Mouse (Mus musculus) lung, embryonic 16.5 days (tissue): ENCODE measurements around the gene Lsm7. TPM values are rescaled to one million over a fixed set of nuclear protein-coding genes. Genes with fewer than 3 reads are reported as not detected.

Experiments
- ATAC-seq: fragments of 200-750 bp; cut with Nextera tagmentation; 2 replicates; pipeline ENCODE4 v1.8.0; 2017; ENCODE audit warnings: low read depth, mild to moderate bottlenecking, moderate library complexity
- H3K27ac ChIP-seq: fragments of 300-500 bp; sonication (generic); 2 replicates; pipeline ENCODE4 v1.5.1; 2014; ENCODE audit warnings: mild to moderate bottlenecking, control low read depth, low read length
- H3K27me3 ChIP-seq: fragments of 300-500 bp; sonication (generic); 2 replicates; pipeline ENCODE4 v1.6.1; 2014; ENCODE audit warnings: low read depth, low read length, mixed read lengths; ENCODE audit not compliant: control insufficient read depth, insufficient read depth
- H3K36me3 ChIP-seq: fragments of 300-500 bp; sonication (generic); 2 replicates; pipeline ENCODE4 v1.6.1; 2014; ENCODE audit warnings: low read length; ENCODE audit not compliant: control insufficient read depth, insufficient read depth
- H3K4me1 ChIP-seq: fragments of 300-500 bp; sonication (generic); replicated peaks from 2 replicates; pipeline ENCODE4 v1.6.1; 2014; ENCODE audit warnings: low read length, mixed read lengths; ENCODE audit not compliant: control insufficient read depth, insufficient read depth
- H3K4me2 ChIP-seq: fragments of 300-500 bp; sonication (generic); 2 replicates; pipeline ENCODE4 v1.6.1; 2014; ENCODE audit warnings: low read depth, low read length, control low read depth
- H3K4me3 ChIP-seq: fragments of 300-500 bp; sonication (generic); 2 replicates; pipeline ENCODE4 v1.5.1; 2014; ENCODE audit warnings: mild to moderate bottlenecking, low read length, control low read depth
- H3K9ac ChIP-seq: fragments of 300-500 bp; sonication (generic); 2 replicates; pipeline ENCODE4 v1.6.1; 2014; ENCODE audit warnings: low read length, control low read depth
- H3K9me3 ChIP-seq: fragments of 300-500 bp; sonication (generic); 2 replicates; pipeline ENCODE4 v1.6.1; 2016; ENCODE audit warnings: low read length; ENCODE audit not compliant: control insufficient read depth
- WGBS: fragments of 180-500 bp; shearing (Covaris S2); extraction: QIAGEN DNeasy Blood & Tissue Kit; methylation state at CpG from one replicate; pipeline ENCODE4 v1.1.7; 2014; 5-methylcytosine and 5-hydroxymethylcytosine counted together
- polyA plus RNA-seq: library from polyadenylated mRNA; unstranded; fragments of >200 nt; fragmentation: Nextera tagmentation; extraction: Ambion mirVana; gene quantifications from 2 replicates; pipeline ENCODE4 v1.2.1, GENCODE M21; 2015

Lsm7 gene
- polyA plus RNA-seq = 193 and 234 TPM in 2 replicates

DNA sequence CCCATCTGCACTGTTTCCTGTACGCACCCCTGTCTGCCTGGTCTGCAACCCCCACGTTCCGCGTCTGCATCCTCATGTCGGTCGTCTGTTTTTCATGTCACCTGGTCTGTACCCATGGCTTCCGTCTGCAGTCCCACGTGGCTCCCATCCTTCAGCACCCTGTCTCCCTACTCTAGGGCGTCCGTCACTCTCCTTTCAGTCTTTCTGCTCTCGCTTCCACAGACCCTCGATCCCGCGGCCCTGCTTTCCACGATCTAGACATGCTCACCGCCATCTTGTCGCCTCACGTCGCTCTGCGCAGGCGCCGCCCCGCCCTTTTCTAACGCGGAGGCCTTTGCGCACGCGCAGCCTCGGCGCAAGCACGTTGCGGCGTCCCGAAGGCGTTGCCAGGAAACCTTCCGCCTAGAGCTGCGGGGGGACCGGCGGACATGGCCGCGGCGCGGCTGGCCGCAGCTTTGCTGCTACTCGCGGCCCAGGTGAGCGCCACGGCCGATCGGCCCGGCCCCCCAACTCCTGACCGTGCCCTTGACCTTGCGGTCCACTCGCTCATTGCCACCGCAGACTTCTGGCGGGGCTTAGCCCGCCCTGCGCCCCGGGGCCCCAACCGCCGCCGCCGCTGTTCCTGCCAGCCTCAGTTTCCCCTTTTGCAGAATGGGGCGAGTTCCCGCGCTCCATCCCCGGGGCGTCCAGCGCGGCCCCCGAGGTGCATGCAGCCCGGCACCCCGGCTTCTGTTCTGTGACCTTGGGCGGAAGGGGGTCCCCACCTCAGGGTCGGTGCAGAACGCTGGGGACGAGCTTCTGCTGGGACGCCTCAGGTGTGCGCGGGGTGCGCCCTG lies at the start of gene Lsm7, which contains the start of gene Sppl2b:
Gene Lsm7, minus strand, starts transcription at position 297 of the 836 bp plus-strand sequence.
Gene Sppl2b, plus strand, starts transcription at position 363 of the 836 bp plus-strand sequence.
- Histone ChIP-seq H3K9ac (peak within 1 kb of the TSS; percentile 92), H3K27ac (peak within 1 kb of the TSS; percentile 25), H3K4me3 (peak within 1 kb of the TSS; percentile 94), H3K27me3 (no peaks in the 10 kb centered on the region), H3K9me3 (no peaks in the 10 kb centered on the region), H3K36me3 (peaks cover 12% of the 10 kb centered on the region), H3K4me2 (peak within 1 kb of the TSS; percentile 100), H3K4me1 (peaks cover 27% of the 10 kb centered on the region)
- under 1% methylated on average over 76 of the region's 81 CpGs for WGBS
- peak; percentile 88 for ATAC-seq

- Histone ChIP-seq H3K4me1 (peaks cover 4% of the 10 kb centered on the region), H3K4me3 (no peak overlapping the region), H3K27ac (no peak overlapping the region), H3K36me3 (peaks cover 34% of the 10 kb centered on the region), H3K9ac (no peak overlapping the region), H3K9me3 (no peaks in the 10 kb centered on the region), H3K27me3 (no peaks in the 10 kb centered on the region), H3K4me2 (no peak overlapping the region)
- 90% methylated on average over 11 of the region's 11 CpGs for WGBS
- no peak for ATAC-seq
Measured at GRCm38 (mm10) chr10:80904709-80905108, 49.7 kb upstream of the Lsm7 start.

GRCm38 (mm10) chr10:80904004-80904693 lies 49.1 kb upstream of the Lsm7 start:
- Histone ChIP-seq H3K27me3 (no peaks in the 10 kb centered on the region), H3K9me3 (no peaks in the 10 kb centered on the region), H3K27ac (no peak overlapping the region), H3K9ac (no peak overlapping the region), H3K4me2 (no peak overlapping the region), H3K4me3 (no peak overlapping the region), H3K4me1 (peaks cover 8% of the 10 kb centered on the region), H3K36me3 (peaks cover 30% of the 10 kb centered on the region)
- 72% methylated on average over 28 of the region's 28 CpGs for WGBS
- ATAC-seq = no peak

DNA sequence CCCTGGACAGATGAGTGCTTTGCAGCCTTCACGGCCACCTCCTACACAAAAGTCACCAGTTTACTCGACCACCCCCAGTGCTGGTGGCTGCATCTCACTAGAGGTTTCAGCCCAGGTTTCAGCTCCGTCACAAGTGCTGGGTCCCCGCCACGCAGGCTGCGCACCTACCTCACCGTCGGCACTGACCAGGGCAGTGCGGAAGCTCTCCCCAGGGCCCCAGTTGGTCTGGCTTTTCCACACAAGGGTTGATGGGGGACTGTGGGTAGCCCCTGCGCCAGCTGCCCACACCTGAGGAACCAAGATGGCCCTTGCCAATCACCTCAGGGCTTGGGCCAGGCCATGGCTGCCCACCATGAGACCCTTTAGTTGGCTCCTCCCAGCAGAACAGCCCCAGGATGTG lies 48.3 kb upstream of the Lsm7 start:
- no peak for ATAC-seq
- Histone ChIP-seq H3K4me1 (peaks cover 8% of the 10 kb centered on the region), H3K27ac (no peak overlapping the region), H3K36me3 (peaks cover 27% of the 10 kb centered on the region), H3K9ac (no peak overlapping the region), H3K4me2 (no peak overlapping the region), H3K4me3 (no peak overlapping the region), H3K9me3 (no peaks in the 10 kb centered on the region), H3K27me3 (no peaks in the 10 kb centered on the region)
- WGBS = 91% methylated on average over 10 of the region's 10 CpGs

DNA sequence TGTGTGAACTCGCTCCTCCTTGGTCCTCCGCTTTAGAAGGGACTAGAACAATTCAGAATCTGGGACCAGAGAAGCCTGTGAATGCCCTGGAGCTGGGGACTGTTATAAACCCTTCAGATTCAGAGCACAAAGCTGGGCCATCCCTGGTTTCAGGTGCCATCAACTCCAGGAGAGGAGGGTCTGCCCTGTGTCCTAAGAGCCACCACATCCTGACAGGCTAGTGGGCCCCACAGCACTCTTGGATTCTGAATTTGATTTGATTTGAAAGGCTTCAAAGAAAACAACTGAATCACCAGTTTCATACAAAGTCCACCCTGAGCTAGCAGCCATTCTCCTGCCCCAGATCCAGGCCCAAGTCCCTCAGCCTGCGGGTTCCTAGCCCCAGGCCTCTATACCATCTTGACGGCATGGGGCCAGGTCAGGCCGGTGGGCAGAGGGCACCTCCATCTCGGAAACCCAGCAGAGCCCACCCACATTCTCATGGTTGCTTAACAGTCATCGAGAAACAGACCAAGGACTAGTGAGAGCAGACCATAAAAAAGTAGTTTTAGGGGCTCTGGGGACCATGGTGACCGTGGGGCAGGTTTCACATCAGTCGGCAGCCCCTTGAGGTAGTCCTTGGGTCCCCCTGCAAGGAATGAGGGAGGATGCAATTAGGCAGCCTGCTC lies 47.4 kb upstream of the Lsm7 start:
- H3K9me3 ChIP-seq = no peaks in the 10 kb centered on the region
- ATAC-seq = no peak
- WGBS = 87% methylated on average over 9 of the region's 9 CpGs

GRCm38 (mm10) chr10:80901409-80902272 lies 46.6 kb upstream of the Lsm7 start:
- Histone ChIP-seq H3K9ac (peak overlapping the region; percentile 48), H3K4me1 (peaks cover 8% of the 10 kb centered on the region), H3K27ac (peak overlapping the region; percentile 59), H3K36me3 (peaks cover 20% of the 10 kb centered on the region), H3K4me3 (no peak overlapping the region), H3K9me3 (no peaks in the 10 kb centered on the region), H3K4me2 (peak overlapping the region; percentile 49), H3K27me3 (no peaks in the 10 kb centered on the region)
- 84% methylated on average over 19 of the region's 19 CpGs for WGBS
- ATAC-seq = no peak

More for the DNA sequence above, 47.4 kb upstream of the Lsm7 start:
- Histone ChIP-seq H3K27ac (no peak overlapping the region), H3K36me3 (peaks cover 24% of the 10 kb centered on the region), H3K4me1 (peaks cover 8% of the 10 kb centered on the region), H3K27me3 (no peaks in the 10 kb centered on the region), H3K9ac (no peak overlapping the region), H3K4me2 (no peak overlapping the region), H3K4me3 (no peak overlapping the region)

- Histone ChIP-seq H3K27ac (peak within 1 kb of the TSS; percentile 79), H3K4me1 (peaks cover 8% of the 10 kb centered on the region), H3K27me3 (no peaks in the 10 kb centered on the region), H3K4me3 (peak within 1 kb of the TSS; percentile 93), H3K9me3 (no peaks in the 10 kb centered on the region), H3K4me2 (peak within 1 kb of the TSS; percentile 92), H3K9ac (peak within 1 kb of the TSS; percentile 86), H3K36me3 (peaks cover 20% of the 10 kb centered on the region)
- WGBS = under 1% methylated on average over 72 of the region's 72 CpGs
- ATAC-seq = peak; percentile 97
Measured at GRCm38 (mm10) chr10:80900318-80901247, 45.6 kb upstream of the Lsm7 start, which contains the start of gene Timm13. Gene Timm13, minus strand, starts transcription at chr10:80900969.
